Mouse (Mus musculus) bone marrow, adult 2 months (tissue): ENCODE data around the gene Cacna2d2. TPM values are rescaled to one million over a fixed set of nuclear protein-coding genes. Genes with fewer than 3 reads are reported as not detected.
"Not testable (repeated sequence)": the region's sequence is repeated elsewhere in the genome, so short reads cannot be mapped to it uniquely, and the experiment has no call there.

ENCODE experiments used
- H3K27ac ChIP-seq: fragments of 200-500 bp; 2 replicates; pipeline ENCODE4 v1.5.1; 2012; ENCODE audit warnings: low read depth, mild to moderate bottlenecking, control low read depth, inconsistent platforms, low read length; ENCODE audit not compliant: control insufficient read depth, poor library complexity, insufficient read depth
- H3K4me1 ChIP-seq: fragments of 200-500 bp; 2 replicates; pipeline ENCODE4 v1.6.1; 2011; ENCODE audit warnings: low read length; ENCODE audit not compliant: control insufficient read depth, insufficient read depth
- H3K4me3 ChIP-seq: fragments of 200-500 bp; replicated peaks from 2 replicates; pipeline ENCODE3; 2011; ENCODE audit warnings: mild to moderate bottlenecking, low read depth, low read length, control low read depth; ENCODE audit not compliant: control insufficient read depth
- CTCF ChIP-seq: fragments of 200-500 bp; IDR thresholded peaks from 2 replicates; pipeline ENCODE4 v1.5.1; 2011; ENCODE audit warnings: low read length, control low read depth; ENCODE audit not compliant: control insufficient read depth, insufficient read depth
- POLR2A ChIP-seq: fragments of 200-500 bp; IDR thresholded peaks from 2 replicates; pipeline ENCODE4 v1.6.1; 2011; ENCODE audit warnings: low read depth, mild to moderate bottlenecking, control low read depth, low read length, borderline replicate concordance; ENCODE audit not compliant: control insufficient read depth
- WGBS: fragments of 180-500 bp; shearing (Covaris S2); methylation state at CpG from one replicate; pipeline ENCODE4 v1.1.7; 2018; 5-methylcytosine and 5-hydroxymethylcytosine counted together
- polyA plus RNA-seq: library from polyadenylated mRNA; stranded (reverse); fragments of >200 nt; gene quantifications from 2 replicates; pipeline ENCODE4 v1.2.4, GENCODE M21; 2011; ENCODE audit warnings: low replicate concordance; ENCODE audit not compliant: missing spikeins, insufficient read depth, insufficient read length

Gene Cacna2d2
- polyA plus RNA-seq, 1 experiment: not detected

DNA sequence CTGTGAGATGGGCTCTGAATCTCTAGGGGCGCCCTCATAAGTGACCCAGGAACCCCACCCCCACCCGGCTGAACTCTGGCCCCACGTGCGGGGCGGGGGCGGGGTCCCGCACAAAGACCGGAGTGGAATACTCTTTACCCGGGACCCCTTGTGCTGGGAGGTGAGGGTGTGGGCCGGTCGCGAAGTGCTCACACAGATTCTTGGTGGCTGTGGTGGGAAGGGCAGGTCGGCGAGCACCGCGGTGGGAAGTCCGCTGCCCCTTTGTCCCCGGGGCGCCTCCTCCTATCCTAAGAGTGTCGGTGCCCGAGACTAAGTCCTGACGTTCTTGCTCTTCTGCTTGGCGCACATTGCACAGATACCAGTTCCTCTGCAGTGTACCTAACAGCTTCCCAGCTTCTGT is 169.9 kb downstream of the Cacna2d2 start:
- TF ChIP-seq POLR2A: no peak
- no peak for TF ChIP-seq CTCF
- H3K27ac ChIP-seq: peak overlapping the region; percentile 31; the same call in 1 of the 2 replicates
- under 1% methylated on average over 23 of the region's 23 CpGs for WGBS

DNA sequence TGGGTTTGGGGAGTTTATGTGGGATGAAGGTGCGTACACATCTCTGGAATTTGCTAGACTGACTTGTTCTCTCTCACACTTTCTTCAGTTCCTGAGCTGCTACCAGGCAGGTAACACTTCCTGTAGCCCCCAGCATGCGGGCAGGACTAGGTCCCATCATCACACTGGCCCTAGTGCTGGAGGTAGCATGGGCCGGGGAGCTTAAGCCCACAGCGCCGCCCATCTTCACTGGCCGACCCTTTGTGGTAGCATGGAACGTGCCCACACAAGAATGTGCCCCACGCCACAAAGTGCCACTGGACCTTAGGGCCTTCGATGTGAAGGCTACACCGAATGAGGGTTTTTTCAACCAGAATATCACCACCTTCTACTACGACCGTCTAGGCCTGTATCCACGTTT is 170.6 kb downstream of the Cacna2d2 start:
- H3K4me3 ChIP-seq: peak overlapping the region; percentile 32
- H3K4me1 ChIP-seq: no peaks in the 10 kb centered on the region; the same call in 1 of the 2 replicates
- H3K27ac ChIP-seq: peak overlapping the region; percentile 35; the same call in 1 of the 2 replicates
- TF ChIP-seq POLR2A (no peak), CTCF (no peak)
- WGBS: 78% methylated on average over 13 of the region's 13 CpGs

More for the DNA sequence above, 169.9 kb downstream of the Cacna2d2 start:
- Histone ChIP-seq H3K4me3 (peak overlapping the region; percentile 74), H3K4me1 (no peaks in the 10 kb centered on the region; the same call in 1 of the 2 replicates)

- no peak for TF ChIP-seq CTCF
- no peak for TF ChIP-seq POLR2A
- peak overlapping the region; percentile 27 for H3K4me3 ChIP-seq
- H3K4me1 ChIP-seq: no peaks in the 10 kb centered on the region; the same call in 1 of the 2 replicates
- WGBS: 75% methylated on average over 21 of the region's 21 CpGs
- H3K27ac ChIP-seq: peak overlapping the region; percentile 35
Measured at GRCm38 (mm10) chr9:107570845-107571244, 171.4 kb downstream of the Cacna2d2 start.

GRCm38 (mm10) chr9:107571534-107572326 is 172.3 kb downstream of the Cacna2d2 start:
- WGBS: 89% methylated on average over 22 of the region's 22 CpGs
- TF ChIP-seq CTCF (no peak), POLR2A (no peak)
- H3K4me3 ChIP-seq: no peak overlapping the region
- no peaks in the 10 kb centered on the region; the same call in 1 of the 2 replicates for H3K4me1 ChIP-seq
- H3K27ac ChIP-seq: peak overlapping the region; percentile 39

DNA sequence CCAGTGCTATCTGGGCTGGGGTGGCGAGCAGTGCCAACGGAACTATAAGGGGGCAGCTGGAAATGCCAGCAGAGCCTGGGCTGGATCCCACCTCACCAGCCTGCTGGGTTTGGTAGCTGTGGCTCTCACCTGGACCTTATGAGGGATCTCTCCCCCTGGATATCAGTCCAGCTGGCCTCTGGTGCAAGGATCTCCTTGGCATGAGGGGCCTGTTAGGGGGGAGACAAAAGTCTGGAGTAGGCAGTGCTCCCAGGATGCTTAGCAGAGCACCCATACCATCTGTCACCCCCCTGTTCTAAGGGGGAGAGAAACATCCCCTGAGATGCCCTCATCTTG is 172.9 kb downstream of the Cacna2d2 start:
- Histone ChIP-seq H3K27ac (no peak overlapping the region; the same call in 1 of the 2 replicates), H3K4me3 (no peak overlapping the region), H3K4me1 (no peaks in the 10 kb centered on the region; the same call in 1 of the 2 replicates)
- WGBS: 91% methylated on average over 2 of the region's 2 CpGs
- no peak for TF ChIP-seq POLR2A
- no peak for TF ChIP-seq CTCF

GRCm38 (mm10) chr9:107573774-107574173 is 174.4 kb downstream of the Cacna2d2 start:
- not testable (repeated sequence) for H3K4me1 ChIP-seq, H3K27ac ChIP-seq, H3K4me3 ChIP-seq
- WGBS: 76% methylated on average over 6 of the region's 6 CpGs

DNA sequence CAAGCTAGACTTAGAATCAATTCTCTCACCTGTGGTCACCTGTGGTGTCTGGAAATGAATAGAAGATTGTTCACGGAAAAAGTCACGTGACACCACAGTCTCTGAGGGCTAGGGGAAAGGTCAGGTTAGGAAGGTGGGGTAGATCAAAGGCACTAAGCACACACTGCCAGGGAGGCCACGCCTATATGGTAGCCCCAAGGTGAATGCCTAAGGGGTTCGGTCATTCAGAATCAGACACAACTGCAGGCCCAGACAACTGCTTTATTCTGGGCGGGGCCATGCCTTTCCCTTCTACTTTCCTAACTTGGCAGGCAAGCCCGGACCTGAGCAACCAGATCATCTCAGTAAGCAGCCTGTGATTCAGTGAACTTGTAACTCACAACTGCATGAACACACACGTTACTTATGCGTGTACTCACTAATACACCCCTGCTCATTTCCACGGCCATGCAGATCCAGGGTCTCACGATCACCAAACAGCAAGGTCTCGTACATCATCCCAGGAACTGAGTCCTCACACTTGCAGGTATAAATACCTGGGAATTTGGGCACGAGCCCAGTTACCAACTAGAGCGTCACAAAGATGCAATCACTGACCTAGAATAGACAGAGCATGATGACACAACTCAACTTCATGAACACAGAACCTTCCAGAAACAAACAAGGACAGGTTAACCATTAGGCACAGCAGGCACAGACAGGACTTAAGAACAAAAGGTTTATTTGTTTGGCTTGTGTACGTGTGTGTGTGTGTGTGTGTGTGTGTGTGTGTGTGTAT is 176.4 kb downstream of the Cacna2d2 start:
- WGBS: 85% methylated on average over 14 of the region's 14 CpGs
- no peak for TF ChIP-seq CTCF
- TF ChIP-seq POLR2A: no peak
- H3K4me3 ChIP-seq: no peak overlapping the region
- H3K4me1 ChIP-seq: no peaks in the 10 kb centered on the region; the same call in 1 of the 2 replicates
- H3K27ac ChIP-seq: no peak overlapping the region

DNA sequence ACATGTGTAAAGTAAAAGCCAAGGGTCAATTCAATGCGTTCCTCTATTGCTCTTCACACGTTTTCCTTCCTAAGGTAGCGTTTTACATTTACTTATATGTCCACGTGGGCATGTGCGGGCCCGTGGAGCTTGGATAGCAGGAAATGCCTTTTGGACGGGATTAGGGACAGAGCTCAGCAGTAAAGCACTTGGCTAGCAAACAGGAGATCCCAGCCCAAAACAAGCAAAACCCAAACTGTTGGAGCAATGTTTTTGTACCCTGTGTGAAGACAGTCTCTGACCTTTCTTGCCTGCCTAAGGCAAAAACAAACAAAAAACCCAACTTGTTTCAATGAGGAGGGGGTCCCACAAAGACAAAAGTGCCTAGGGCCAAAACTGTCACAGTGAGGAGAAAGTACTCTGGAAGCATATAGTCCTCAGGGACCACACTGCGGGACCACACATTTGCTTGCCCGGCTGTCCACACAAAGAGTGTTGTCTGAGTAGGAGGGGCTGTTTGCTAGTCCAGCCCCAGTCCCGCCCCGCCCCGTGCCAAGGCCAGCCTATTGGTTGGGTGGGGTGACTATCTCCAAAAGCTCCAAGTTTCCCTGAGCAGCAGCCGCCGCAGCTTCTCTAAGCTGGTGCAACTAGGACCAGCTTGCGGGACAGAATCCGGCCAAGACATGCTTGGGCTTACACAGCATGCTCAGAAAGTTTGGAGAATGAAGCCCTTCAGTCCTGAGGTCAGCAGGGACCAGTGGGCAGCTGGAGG is 177.1 kb downstream of the Cacna2d2 start, which contains the start of gene Hyal1:
TSS of gene Hyal1 (plus strand) at position 571 of the 751 bp plus-strand sequence.
- WGBS: 41% methylated on average over 16 of the region's 16 CpGs
- no peak for TF ChIP-seq CTCF
- TF ChIP-seq POLR2A: 0 out of 2 replicates have a peak, but pooled peaks have one; percentile 24
- peak within 1 kb of the TSS; percentile 45 for H3K4me3 ChIP-seq
- H3K27ac ChIP-seq: no peak within 1 kb of the TSS; the same call in 1 of the 2 replicates
- no peaks in the 10 kb centered on the region; the same call in 1 of the 2 replicates for H3K4me1 ChIP-seq
